Mouse (Mus musculus) intestine, embryonic 15.5 days (tissue): ENCODE data around the gene Col2a1. TPM values are rescaled to one million over a fixed set of nuclear protein-coding genes. Genes with fewer than 3 reads are reported as not detected.

Experiments used
- ATAC-seq: fragments of 200-750 bp; cut with Nextera tagmentation; 2 replicates; pipeline ENCODE4 v1.8.0; 2017; ENCODE audit warnings: moderate TSS enrichment, moderate library complexity
- H3K27ac ChIP-seq: fragments of 300-500 bp; sonication (generic); 2 replicates; pipeline ENCODE4 v1.5.1; 2015; ENCODE audit warnings: mild to moderate bottlenecking, inconsistent platforms
- H3K27me3 ChIP-seq: fragments of 300-500 bp; sonication (generic); replicated peaks from 2 replicates; pipeline ENCODE4 v1.6.1; 2015; ENCODE audit warnings: inconsistent platforms
- H3K36me3 ChIP-seq: fragments of 300-500 bp; sonication (generic); 2 replicates; pipeline ENCODE4 v1.6.1; 2015; ENCODE audit warnings: inconsistent platforms
- H3K4me1 ChIP-seq: fragments of 300-500 bp; sonication (generic); replicated peaks from 2 replicates; pipeline ENCODE4 v1.6.1; 2015; ENCODE audit warnings: inconsistent platforms
- H3K4me2 ChIP-seq: fragments of 300-500 bp; sonication (generic); replicated peaks from 2 replicates; pipeline ENCODE4 v1.6.1; 2015; ENCODE audit warnings: mild to moderate bottlenecking, inconsistent platforms
- H3K4me3 ChIP-seq: fragments of 300-500 bp; sonication (generic); replicated peaks from 2 replicates; pipeline ENCODE4 v1.5.1; 2015; ENCODE audit warnings: inconsistent platforms
- H3K9ac ChIP-seq: fragments of 300-500 bp; sonication (generic); 2 replicates; pipeline ENCODE4 v1.6.1; 2015; ENCODE audit warnings: inconsistent platforms
- H3K9me3 ChIP-seq: fragments of 300-500 bp; sonication (generic); 2 replicates; pipeline ENCODE4 v1.6.1; 2016; ENCODE audit warnings: inconsistent platforms
- WGBS: fragments of 180-500 bp; shearing (Covaris S2); methylation state at CpG from one replicate; pipeline ENCODE4 v1.1.7; 2015; 5-methylcytosine and 5-hydroxymethylcytosine counted together
- polyA plus RNA-seq: library from polyadenylated mRNA; unstranded; fragments of >200 nt; fragmentation: Nextera tagmentation; extraction: Ambion mirVana; gene quantifications from 2 replicates; pipeline ENCODE4 v1.2.1, GENCODE M21; 2015

Gene Col2a1
- polyA plus RNA-seq, 1 experiment from 2014 or later: 2.7 TPM

DNA sequence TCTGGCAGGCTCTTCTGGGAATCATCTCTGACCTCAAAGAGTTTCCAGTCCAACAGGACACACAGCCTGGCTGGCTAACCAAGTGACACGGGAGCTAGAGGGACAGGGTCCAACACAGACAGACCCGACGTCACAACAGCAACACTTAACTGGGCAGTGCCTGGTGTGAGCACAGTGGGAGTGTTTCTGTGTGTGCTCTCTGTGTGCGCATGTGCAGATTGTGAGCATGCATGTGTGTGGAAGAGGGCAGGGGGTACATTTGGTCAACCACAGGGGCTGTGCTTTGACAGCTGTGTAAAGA is 51.7 kb downstream of the Col2a1 start:
- H3K9ac ChIP-seq: no peak overlapping the region
- 0 out of 2 replicates have a peak, but pooled peaks cover 6% of the 10 kb centered on the region for H3K4me1 ChIP-seq
- H3K27ac ChIP-seq: no peak overlapping the region
- 76% methylated on average over 4 of the region's 4 CpGs for WGBS
- no peaks in the 10 kb centered on the region for H3K36me3 ChIP-seq
- H3K9me3 ChIP-seq: no peaks in the 10 kb centered on the region
- no peak overlapping the region for H3K4me3 ChIP-seq
- 0 out of 2 replicates have a peak, but pooled peaks cover 3% of the 10 kb centered on the region for H3K27me3 ChIP-seq
- H3K4me2 ChIP-seq: no peak overlapping the region
- no peak for ATAC-seq

DNA sequence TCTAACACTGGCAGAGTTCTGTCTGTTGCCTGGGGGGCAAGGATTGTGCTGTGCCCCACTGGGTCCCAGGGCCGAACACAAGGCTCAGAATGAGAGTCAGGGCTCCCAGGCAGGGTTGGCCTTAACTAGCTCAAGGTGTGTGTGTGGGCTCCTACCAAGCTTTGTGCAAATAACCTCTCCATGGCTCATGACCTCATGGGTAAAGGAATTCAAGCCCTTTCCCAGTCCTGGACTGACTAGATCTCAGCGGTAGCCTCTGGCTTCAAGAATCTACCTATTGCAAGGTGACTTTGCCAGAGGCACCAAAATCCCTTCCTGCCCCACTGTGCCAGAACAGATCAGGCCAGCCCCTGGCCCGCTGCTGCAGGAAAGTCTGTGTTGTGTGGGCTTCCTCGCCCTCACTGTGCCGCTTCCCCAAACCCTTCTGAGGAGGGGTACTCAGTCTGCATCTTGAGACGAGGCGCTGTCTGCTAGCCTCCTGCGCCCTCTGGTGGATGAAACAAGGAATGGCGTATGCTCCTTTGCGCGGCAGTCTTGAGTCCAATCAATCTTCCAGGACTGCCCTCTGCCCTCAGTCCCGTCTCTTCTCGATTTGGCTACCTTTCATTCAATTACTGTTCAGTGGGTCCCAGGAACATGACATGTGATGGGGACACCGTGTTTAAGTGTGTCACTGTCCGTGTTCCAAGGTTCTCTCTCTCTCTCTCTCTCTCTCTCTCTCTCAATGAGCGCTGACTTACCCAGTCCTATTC is 52.2 kb downstream of the Col2a1 start:
- Histone ChIP-seq H3K4me2 (no peak overlapping the region), H3K27me3 (0 out of 2 replicates have a peak, but pooled peaks cover 3% of the 10 kb centered on the region), H3K9me3 (no peaks in the 10 kb centered on the region), H3K4me3 (no peak overlapping the region), H3K4me1 (0 out of 2 replicates have a peak, but pooled peaks cover 6% of the 10 kb centered on the region), H3K9ac (no peak overlapping the region), H3K27ac (no peak overlapping the region), H3K36me3 (no peaks in the 10 kb centered on the region)
- WGBS: 16% methylated on average over 16 of the region's 16 CpGs
- ATAC-seq: peak; percentile 35; the same call in 1 of the 2 replicates

DNA sequence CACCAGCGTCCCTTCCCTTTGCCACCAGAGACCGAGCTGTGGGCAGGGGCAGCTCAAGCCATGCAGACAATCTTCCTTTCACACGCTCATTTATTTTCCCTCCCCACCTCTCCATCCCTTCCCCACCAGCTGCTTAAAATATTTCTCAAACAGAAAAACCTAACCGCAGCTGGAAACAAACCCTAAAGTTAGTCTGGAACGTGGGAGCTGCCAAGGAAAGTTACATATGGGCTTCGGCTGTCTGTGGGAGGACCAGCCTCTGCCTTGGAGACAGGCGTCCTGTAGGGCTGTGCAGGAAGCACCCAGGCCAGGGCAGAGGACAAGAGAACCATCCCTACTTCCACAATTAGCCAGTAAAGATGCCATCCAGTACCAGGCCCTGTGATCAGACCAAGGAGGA is 54.3 kb downstream of the Col2a1 start:
- H3K4me2 ChIP-seq: no peak overlapping the region
- 37% methylated on average over 7 of the region's 7 CpGs for WGBS

DNA sequence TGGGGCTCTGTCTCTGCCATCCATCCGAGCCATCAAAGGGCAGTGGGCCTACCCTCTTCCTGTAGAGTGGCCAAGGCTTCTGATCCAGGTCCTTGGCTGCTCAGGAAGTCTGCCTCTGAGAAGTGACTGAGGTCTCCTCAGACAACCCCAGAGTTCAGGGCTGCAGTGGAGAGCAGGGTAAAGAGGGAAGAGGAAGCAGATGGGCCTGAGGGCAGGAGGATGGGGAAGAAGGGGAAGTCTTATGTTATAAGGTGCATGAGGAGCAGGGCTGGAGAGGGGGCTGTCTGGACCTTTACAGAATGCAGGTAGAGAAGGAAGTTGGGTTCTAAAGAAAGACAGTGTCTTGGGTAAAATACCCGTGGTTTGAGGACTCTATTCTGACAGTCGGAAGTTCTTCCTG is 54.8 kb downstream of the Col2a1 start:
- no peak for ATAC-seq
- Histone ChIP-seq H3K27me3 (no peaks in the 10 kb centered on the region), H3K9me3 (no peaks in the 10 kb centered on the region), H3K27ac (no peak overlapping the region), H3K4me3 (no peak overlapping the region), H3K36me3 (no peaks in the 10 kb centered on the region), H3K9ac (no peak overlapping the region), H3K4me2 (no peak overlapping the region), H3K4me1 (peaks cover 10% of the 10 kb centered on the region)
- 73% methylated on average over 3 of the region's 3 CpGs for WGBS

More for the DNA sequence above, 54.3 kb downstream of the Col2a1 start:
- H3K36me3 ChIP-seq: no peaks in the 10 kb centered on the region
- no peak overlapping the region for H3K9ac ChIP-seq
- H3K4me3 ChIP-seq: no peak overlapping the region
- H3K4me1 ChIP-seq: peaks cover 12% of the 10 kb centered on the region
- ATAC-seq: no peak
- H3K27me3 ChIP-seq: 0 out of 2 replicates have a peak, but pooled peaks cover 3% of the 10 kb centered on the region
- H3K9me3 ChIP-seq: no peaks in the 10 kb centered on the region
- no peak overlapping the region for H3K27ac ChIP-seq

DNA sequence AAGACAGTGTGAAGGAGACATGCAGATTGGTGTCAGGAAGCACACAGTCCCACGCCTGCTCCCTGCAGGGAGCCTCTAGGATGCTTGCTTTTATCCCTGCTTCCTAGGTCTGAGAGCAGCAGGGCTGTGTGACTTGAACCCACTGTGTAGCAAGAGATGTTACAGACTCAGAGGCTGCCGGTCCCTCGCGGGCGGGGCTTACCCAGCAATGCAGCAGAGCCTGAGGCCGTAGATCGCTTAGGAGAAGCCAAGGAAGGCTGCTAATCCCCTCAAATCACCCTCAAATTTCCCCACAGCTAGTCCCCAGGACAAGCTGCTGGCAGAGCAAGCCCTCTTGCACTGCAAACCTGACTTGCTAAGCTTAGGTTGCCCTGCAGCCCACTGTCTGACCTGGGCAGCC is 55.8 kb downstream of the Col2a1 start:
- no peak for ATAC-seq
- Histone ChIP-seq H3K27ac (no peak overlapping the region), H3K4me2 (no peak overlapping the region), H3K27me3 (no peaks in the 10 kb centered on the region), H3K4me3 (no peak overlapping the region), H3K4me1 (peaks cover 10% of the 10 kb centered on the region), H3K9ac (no peak overlapping the region), H3K9me3 (no peaks in the 10 kb centered on the region), H3K36me3 (no peaks in the 10 kb centered on the region)
- 44% methylated on average over 7 of the region's 7 CpGs for WGBS

DNA sequence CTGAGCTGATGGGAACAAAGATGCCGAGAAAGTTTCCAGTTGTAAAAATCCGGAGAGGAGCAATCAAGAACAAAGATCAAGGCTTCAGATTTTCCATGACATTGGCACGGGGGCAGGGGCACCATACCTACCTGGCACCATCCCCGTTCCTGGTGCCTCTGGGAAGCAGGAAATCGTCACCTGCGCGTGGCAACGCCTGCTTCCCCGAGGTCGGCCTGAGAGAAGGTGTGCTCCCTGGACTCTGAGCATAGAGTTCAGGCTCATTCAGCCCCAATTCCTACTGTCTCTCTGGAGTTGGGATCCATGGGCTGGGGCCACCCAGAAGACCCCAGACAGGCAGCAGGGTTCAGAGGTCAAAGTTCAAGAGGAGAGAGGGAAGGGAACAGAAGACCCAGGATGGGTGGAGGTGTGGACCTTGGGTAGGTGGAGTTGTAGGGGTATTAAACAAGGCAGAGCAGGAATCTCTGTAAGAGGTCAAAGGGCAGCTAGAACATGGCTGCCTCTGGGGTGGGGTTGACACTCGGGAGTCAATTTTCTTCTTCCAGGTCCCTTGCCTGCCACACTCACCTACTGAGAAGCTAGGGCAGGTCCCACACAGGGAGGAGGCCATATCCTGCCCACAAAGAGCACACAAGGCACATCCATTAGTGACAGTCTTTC is 58.7 kb downstream of the Col2a1 start:
- 60% methylated on average over 11 of the region's 11 CpGs for WGBS
- Histone ChIP-seq H3K9ac (no peak overlapping the region), H3K4me1 (peaks cover 11% of the 10 kb centered on the region), H3K27ac (no peak overlapping the region), H3K36me3 (no peaks in the 10 kb centered on the region), H3K4me2 (no peak overlapping the region), H3K4me3 (no peak overlapping the region), H3K9me3 (no peaks in the 10 kb centered on the region), H3K27me3 (no peaks in the 10 kb centered on the region)
- peak; percentile 57 for ATAC-seq

DNA sequence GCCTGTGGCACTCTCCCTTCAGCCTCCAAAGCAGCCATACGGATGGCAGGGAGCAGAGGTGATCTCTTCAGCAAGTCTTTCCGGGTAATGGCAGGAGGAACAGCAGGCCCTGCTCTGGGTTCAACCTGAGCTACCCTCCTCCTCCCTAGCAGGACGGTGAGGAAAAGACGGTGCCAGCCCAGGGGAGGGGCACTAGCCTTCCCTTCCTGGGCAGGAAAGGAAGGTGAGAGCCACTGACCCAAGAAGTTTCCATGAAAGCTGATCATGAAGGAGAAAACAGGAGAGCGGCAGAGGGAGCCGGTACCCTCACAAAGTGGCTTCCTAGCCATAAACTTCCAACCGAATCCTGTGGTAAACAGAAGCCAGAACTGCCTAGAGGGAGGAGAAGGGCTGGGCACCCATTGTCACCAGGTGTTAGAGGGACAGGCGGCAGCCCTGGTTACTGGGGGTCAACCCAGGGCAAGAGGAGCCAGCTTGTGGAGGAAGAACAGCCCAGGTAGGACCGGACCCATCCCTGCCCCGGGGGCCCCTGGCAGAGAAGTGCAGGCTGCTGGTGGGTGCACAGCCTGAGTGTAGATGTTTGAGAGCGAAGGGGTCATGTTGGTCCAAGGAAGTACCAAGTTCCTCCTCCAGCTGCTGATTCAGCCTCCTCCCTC is 59.4 kb downstream of the Col2a1 start:
- Histone ChIP-seq H3K27ac (no peak overlapping the region), H3K4me2 (no peak overlapping the region), H3K4me1 (peaks cover 11% of the 10 kb centered on the region), H3K36me3 (no peaks in the 10 kb centered on the region), H3K4me3 (no peak overlapping the region), H3K9ac (no peak overlapping the region), H3K27me3 (no peaks in the 10 kb centered on the region), H3K9me3 (no peaks in the 10 kb centered on the region)
- ATAC-seq: peak; percentile 46
- WGBS: 58% methylated on average over 11 of the region's 11 CpGs

DNA sequence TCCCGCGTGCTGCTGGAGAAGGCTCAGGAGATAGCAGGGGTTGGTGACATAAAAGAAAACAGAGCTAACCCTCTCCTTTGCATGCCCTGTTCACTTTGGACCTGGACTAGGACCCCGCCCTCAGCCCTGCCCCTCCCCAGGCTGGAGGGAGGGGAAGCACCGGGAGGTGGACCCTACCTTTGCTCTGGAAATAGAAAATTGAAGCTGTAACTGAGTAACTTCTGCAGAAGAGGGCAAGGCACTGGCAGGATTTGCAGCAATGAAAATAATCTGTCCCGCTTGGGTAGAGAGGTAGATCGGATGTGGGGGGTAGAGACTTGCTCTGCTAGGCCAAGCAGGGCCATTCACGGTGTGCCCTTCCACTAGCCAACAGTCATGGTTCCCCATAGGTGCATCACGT is 61.1 kb downstream of the Col2a1 start:
- WGBS: 78% methylated on average over 8 of the region's 8 CpGs
- Histone ChIP-seq H3K27ac (no peak overlapping the region), H3K4me3 (no peak overlapping the region), H3K36me3 (no peaks in the 10 kb centered on the region), H3K4me1 (peaks cover 11% of the 10 kb centered on the region), H3K9me3 (no peaks in the 10 kb centered on the region), H3K4me2 (no peak overlapping the region), H3K9ac (no peak overlapping the region), H3K27me3 (no peaks in the 10 kb centered on the region)
- peak; percentile 80 for ATAC-seq

DNA sequence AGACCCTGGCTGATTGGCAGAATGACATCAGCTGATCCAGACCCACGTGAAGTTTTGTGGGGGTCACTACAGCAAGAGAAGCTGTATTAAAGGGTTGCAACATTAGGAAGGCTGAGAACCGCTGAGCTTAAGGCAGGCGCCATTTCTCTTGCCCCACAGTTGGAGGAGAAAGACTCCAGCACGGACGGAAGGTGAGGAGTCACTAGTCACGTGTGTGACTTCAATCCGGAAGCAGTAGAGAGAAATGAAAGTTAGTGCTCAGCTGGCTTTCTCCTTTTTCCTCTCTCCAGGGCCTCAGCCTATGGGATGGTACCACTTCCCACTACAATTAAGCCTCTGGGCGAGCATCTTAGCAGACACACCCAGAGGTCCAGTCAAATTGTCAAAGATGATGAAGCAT is 62.0 kb downstream of the Col2a1 start:
- H3K27me3 ChIP-seq: no peaks in the 10 kb centered on the region
- H3K27ac ChIP-seq: no peak overlapping the region

DNA sequence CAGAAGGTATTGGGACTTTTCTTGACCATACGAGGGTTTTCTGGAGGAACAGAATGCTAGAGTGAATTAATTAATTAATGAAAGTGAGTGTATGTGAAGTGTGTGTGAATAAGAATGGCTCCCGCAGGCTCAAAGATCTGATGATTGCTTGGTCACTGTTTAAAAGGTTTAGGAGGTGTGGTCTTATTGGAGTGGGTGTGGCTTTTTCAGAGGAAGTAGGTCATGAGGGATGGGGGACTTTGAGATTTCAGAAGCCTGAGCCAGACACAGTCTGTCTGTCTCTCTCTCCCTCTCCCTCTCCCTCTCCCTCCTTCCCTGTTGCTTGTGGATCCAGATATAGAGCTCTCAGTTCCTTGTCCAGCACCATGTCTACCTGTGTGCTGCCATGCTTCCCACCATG is 63.2 kb downstream of the Col2a1 start:
- Histone ChIP-seq H3K4me3 (no peak overlapping the region), H3K9me3 (no peaks in the 10 kb centered on the region), H3K36me3 (no peaks in the 10 kb centered on the region), H3K27me3 (no peaks in the 10 kb centered on the region), H3K27ac (no peak overlapping the region), H3K4me2 (no peak overlapping the region), H3K4me1 (peaks cover 11% of the 10 kb centered on the region), H3K9ac (no peak overlapping the region)
- ATAC-seq: no peak
- WGBS: 93% methylated on average over 2 of the region's 2 CpGs

More for the DNA sequence above, 62.0 kb downstream of the Col2a1 start:
- Histone ChIP-seq H3K9me3 (no peaks in the 10 kb centered on the region), H3K4me3 (no peak overlapping the region), H3K4me2 (no peak overlapping the region), H3K36me3 (no peaks in the 10 kb centered on the region), H3K9ac (no peak overlapping the region), H3K4me1 (peaks cover 11% of the 10 kb centered on the region)
- WGBS: 82% methylated on average over 8 of the region's 8 CpGs
- ATAC-seq: no peak

DNA sequence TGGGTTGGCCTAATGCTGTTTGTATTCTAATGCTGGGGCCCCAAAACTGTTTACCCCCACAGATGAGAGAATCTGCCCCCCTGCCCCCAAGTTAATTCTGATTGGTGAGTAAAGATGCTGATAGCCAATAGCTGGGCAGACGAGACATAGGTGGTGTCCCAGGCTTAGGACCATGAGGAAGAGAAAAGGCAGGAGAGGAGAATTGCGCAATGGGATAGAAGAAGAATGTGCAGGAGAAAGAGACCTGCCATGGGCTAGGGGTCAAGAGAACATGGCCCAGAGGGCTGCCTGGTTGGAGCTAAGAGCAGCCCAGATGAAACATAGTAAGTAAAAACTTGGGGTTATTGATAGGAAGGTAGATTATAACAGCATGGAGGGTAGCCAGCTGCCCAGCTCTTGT is 64.4 kb downstream of the Col2a1 start:
- no peak overlapping the region for H3K4me3 ChIP-seq
- H3K27me3 ChIP-seq: no peaks in the 10 kb centered on the region
- no peak overlapping the region for H3K9ac ChIP-seq
- no peaks in the 10 kb centered on the region for H3K9me3 ChIP-seq
- H3K36me3 ChIP-seq: no peaks in the 10 kb centered on the region
- no peak overlapping the region for H3K4me2 ChIP-seq
- no peak overlapping the region for H3K27ac ChIP-seq
- 79% methylated on average over 2 of the region's 2 CpGs for WGBS
- no peak for ATAC-seq
- H3K4me1 ChIP-seq: 0 out of 2 replicates have a peak, but pooled peaks cover 2% of the 10 kb centered on the region

DNA sequence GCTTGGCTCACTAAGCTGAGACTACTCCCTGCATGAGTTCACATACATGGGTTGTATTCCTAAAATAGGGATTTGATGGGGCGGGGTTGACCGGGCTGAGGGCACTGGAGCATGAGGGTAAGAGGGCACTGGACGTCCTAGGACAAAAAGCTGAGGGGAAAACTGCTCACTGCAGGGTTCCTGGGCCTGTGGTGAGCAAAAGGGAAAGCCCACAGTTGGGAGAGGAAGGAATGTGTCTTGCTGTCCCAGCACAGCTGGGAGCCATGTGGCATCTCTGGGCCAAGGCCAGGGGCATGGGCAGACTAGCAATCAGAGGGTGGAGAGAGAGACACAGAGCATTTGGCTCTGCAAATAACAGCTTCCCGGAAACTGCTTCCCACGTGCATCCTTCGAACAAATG is 65.9 kb downstream of the Col2a1 start:
- WGBS: 64% methylated on average over 6 of the region's 6 CpGs
- Histone ChIP-seq H3K9me3 (no peaks in the 10 kb centered on the region), H3K4me2 (no peak overlapping the region), H3K4me3 (no peak overlapping the region), H3K27ac (no peak overlapping the region), H3K36me3 (no peaks in the 10 kb centered on the region), H3K27me3 (no peaks in the 10 kb centered on the region), H3K9ac (no peak overlapping the region), H3K4me1 (0 out of 2 replicates have a peak, but pooled peaks cover 2% of the 10 kb centered on the region)
- ATAC-seq: no peak
